Mouse (Mus musculus): ENCODE measurements at regions not wholly inside any gene's neighbourhood (a gene's known extent, or its start where the extent isn't known, plus 50 kb on each side); places are given as distances from the start of the nearest gene placed in this dataset.

DNA sequence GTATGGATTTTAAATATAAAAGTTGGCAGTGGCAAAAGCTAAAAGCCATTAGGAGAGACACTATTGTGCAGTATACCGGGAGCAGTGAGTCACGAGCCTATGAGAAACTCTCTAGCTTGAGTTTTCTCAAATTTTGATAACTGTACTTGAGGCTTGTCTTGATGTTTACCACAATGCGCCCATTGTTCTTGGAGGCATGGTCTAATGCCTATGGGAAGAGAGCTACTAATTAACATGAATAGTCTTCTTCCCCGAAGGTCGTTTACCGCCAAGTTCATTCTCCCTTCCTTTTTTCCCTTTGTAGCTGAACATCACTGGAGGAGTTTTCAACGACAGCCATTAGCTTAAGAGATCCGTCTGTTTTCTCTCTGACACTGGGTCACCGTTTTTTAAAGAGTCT lies 153.2 kb upstream of the Prox1 start:
- DNase-seq: no peak
- intact Hi-C loops (cut with DNase I): no loop called here

DNA sequence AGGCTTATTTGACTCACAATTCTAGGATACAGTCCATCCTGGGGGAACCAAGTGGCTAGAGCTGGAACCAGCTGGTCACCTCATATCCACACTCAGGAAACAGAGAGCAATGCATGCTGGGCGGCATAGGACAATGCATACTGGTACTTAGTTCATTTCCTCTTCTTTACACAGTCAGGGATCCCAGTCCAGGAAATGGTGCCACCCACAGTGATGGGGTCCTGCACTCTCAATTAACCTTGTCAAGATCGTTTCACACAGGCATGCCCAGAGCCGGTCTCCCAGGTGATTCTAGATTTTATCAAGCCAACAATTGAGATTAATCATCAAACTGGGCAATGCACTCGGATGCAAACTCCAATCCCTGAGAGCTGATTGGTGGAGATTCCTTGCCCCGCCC lies 145.7 kb upstream of the Prox1 start:
- no peak for DNase-seq
- intact Hi-C loops (cut with DNase I): no loop called here

DNA sequence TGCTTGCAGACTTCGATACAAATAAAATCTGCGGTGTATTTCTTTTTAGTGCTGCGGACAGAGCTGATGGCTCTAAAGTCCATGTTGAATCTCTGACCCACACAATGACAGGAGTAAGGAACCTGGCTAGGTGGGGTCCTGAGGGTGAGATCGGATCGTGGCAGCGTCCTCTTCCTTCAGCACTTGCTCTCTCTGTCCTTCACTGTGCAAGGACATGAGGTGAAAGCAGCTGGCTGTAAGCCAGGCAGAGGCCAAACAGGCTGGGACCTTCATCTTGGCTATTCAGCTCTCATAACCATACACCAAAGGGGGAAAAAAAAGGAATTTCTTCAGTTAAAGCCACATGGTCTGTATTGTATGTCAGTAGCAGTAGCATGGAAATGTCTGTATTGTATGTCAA lies 139.3 kb upstream of the Prox1 start:
- intact Hi-C loops (cut with DNase I): no loop called here
- peak; percentile 12 to 18 for DNase-seq

DNA sequence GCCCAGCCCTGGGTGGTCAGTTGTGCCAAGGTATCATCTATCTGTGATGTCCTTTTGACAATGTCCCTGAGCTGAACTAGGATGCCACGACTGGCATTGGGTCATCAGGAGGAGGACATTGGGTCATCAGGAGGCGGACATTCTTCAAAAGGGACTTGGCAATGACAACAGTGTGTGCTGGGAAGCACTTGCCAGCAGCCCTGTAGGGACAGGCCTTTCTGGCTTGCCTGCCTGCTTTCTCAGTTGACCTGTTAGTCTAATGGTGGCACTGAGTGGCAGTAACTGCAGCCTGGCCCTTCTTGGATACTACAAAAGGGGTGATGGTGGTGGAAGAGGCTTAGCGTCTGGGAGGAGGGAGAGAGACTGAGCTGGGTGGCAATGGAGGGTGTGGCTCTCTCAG lies 137.2 kb upstream of the Prox1 start:
- DNase-seq: no peak
- intact Hi-C loops (cut with DNase I): no loop called here

DNA sequence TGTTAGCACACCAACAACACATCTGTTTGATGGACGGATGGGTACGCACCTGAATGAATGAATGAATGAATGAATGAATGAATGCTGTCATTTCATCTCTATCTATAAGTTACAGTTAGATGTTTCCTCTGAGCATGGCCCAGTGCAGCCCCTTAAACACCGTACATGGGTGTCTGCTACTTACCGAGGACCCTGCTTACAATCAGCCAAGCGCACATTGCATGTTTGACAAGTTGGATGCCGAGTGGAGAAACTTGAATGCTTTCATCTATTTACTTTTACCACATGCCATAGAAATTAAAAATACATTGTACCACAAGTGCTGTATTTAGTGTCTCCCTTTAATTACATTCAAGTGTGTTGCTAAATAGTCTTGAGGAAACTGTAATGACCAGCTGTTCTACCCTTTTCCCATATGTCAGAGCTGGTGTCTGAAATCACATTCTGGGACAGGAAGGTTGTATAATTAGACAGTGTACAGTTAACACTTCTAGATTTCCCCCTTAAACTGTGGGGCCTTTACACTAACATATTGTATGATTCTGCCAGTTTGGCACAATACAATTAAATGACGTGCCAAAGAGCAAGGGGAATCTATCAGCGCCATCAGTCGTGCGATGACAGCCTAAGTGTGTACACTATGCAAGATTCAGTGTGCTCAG lies 127.3 kb upstream of the Prox1 start:
- intact Hi-C loops (cut with DNase I): no loop called here
- DNase-seq: no peak

DNA sequence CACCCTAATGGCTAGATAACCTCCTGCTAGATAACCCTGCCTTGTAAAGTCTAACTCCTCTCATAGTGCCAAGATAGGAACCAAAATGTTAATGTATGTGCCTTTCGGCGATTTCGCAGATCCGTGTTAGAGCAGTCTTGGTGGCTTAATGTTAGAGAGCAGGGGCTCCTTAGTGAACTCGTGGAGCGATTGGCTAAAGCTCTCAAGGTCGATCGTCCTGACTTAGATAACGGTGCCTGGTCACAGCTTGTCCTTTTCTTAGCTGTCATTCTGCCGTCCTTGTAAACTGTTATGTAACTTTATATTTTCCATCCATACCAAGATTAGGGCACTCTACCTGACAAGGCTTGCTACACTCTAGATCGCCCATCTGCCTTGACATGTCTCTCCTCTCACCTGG lies 119.5 kb upstream of the Prox1 start:
- DNase-seq: no peak
- intact Hi-C loops (cut with DNase I): no loop called here

DNA sequence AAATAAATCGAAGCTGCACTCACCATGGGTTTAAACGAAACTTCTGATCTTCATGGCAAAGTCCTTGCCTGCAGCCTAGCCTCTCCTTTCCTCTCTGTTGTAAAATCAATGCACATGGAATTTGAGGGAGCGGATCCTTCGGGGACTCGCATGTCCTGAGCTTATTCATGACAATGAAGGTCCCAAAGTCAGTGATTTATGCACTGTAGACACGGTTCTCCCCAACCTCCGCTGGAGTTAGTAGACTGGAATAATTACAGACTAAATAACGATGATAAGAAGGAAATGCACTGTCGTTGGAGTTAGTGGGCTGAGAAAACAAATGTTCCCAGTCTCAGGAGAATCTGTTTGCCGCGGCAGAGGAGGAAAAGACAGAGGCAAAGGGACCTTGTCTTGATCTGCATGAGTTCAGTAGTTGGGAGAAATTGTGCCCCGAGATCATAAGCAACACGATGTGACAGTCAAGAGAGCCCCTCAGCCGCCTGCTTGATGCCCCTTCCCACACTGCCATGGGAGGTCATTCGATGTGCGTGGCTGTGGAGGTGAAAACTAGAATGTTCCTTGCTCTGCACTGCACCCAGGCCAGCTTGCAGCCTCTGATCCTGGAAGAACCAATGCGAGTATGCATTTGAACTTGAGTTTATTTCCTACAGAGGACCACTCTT lies 116.1 kb upstream of the Prox1 start:
- DNase-seq: no peak
- intact Hi-C loops (cut with DNase I): no loop called here

DNA sequence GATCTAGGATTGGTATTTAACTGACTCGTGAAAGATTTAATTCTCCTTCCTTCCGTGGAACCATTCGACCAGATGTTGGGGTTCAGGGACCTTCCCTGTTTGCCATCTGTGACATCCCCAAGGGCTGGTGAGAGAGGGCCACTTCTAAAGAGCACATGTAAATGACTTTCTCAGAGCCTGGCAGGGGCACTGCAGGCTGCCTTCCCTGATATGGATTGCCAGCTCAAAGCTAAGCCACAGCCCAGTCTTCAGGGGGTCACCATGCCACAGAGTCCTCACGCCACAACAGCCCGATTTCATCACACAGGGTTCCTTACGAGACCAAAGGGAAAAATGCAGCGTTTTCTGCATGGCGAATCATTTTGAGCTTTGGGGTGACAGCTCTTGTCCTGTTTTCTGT lies 115.1 kb upstream of the Prox1 start:
- intact Hi-C loops (cut with DNase I): no loop called here
- DNase-seq: no peak

DNA sequence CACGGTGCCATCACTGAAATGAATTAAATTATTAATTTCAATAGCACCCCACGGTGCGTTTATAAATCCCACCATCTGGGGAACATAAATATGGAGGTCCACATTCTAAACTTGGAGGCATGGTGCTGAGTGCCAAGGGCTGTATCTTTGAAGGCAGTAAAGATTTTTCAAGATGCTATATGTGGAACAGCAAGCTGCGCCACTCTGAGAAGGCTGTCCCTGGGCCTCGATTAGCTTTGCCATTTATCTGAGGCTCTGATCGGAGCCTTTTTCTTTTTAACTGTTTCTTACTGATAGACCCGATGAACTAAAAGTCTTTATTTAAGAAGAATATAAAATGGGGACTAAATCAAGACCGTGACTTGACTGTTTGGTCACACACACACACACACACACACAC lies 114.5 kb upstream of the Prox1 start:
- intact Hi-C loops (cut with DNase I): no loop called here
- no peak for DNase-seq

DNA sequence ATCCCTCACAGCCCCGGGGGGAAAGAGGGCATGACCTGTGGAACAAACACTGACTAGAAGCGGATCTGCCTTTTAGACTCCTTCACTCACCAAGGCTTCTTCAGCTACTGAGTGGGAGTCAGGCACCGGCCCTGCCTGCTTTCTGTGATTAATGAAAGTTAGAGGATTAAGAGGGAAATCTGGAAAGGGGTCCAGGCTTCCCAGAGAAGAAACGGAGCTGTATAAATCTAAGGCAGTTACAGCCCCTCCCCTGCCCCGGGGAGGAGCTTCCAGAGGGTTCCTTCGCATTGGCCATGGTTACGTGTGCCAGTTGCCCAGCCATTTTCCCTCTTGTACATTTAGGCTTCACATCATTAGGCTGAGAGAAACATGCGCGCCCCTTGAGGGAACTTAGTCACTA lies 113.6 kb upstream of the Prox1 start:
- no peak for DNase-seq
- intact Hi-C loops (cut with DNase I): no loop called here

DNA sequence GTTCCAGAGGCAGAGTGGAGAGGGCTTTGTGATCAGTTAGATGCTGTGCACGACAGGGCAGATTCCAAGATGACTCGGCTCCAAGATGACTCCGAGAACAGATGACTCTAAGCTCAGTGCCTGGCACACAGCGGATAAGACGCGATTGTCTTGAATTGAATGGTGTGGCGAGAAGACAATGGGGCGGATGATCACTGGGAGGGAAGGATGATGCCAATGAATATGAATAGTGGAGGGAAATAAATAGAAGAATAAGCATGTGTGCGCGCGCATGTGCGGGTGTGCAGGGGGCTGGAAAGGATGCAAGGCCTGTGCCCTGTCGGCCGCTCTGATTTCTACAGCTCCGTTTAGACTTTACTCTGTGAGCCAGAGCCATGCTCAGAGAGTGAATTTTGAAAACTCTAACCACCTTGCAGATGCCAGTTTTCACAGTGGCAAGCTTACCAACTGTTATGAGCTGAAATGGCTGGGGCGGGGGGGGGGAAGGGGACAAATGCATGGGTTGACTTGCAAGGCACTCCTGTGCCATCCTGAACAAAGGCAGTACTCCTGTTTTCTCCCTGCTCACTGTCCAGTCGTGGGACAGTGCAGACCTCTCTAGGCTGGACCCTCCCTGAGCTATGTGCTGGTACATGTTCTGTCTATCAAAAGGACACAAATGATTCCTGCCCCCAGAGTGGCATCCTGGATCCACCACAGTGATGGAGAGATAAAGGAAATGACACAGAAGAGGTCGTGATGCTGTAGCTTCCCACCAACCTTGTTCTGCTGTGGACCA lies 109.8 kb upstream of the Prox1 start:
- intact Hi-C loops (cut with DNase I): no loop called here
- DNase-seq: no peak

DNA sequence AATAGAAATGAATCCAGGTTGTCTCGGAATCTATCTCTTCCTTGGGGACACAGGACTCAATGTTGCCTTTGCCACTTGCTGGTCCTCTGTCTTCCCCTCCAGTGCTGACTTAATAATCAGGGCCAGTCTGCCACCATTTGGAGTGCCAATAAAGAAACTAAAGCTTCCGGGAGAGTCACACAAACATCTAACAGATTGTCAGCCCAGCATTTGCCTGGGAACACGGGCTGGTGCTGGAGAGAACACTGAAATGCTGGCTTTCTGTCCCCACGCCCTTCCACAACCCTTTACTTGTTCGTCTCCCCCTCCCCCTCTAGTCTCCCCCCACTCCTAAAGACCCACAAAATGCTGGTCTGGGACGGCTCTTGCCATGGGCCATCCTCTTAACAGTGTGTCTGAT lies 104.4 kb upstream of the Prox1 start:
- DNase-seq: no peak
- intact Hi-C loops (cut with DNase I): no loop called here

DNA sequence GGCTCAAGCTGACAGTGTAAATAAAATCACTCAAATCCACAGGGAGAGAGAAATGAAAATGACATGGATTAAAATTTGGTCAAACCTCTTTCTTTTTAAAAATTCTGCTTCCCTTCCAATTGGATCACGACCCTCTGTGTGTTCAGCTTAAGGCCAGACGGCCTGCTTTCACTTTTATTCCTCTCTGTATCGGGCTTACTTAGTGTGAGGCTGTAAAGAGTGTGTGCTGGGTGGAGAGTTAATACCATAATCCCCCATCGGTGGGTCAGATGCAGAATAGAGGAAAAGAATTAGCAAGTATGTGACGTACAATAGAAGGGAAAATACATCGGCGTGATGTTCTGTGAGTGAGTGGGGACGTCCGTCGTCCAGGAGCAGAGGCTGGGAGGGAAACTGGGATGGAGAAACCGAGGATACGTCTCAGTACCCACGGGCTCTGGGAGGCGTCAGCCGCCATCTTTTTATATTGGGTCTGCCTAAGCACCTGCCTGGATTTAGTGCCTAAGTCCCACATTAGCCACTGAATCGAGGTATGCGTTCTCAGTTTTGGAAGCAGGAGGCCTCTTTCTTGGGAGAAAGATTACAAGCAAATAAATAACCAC lies 100.4 kb upstream of the Prox1 start:
- intact Hi-C loops (cut with DNase I): no loop called here

DNA sequence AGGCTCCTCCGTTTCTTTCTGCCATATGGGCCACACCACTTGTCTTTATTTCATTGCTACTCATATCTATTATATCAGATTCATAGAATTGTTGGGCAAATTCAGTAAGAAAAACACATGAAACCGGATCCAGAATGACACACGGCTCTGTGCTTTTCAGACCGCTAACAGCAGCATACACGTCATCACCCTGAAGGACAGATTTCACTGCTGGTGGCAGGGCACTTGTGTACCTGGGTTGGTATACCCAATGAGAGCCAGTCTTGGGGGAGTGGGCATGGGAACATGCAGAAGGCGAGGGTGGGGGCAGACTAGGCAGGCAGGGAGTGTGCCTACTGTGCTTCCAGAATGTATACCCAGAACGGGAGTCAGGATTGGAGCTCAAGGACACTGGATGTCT lies 98.7 kb upstream of the Prox1 start:
- no peak for DNase-seq
- intact Hi-C loops (cut with DNase I): no loop called here

More for the DNA sequence above, 100.4 kb upstream of the Prox1 start:
- DNase-seq: no peak

DNA sequence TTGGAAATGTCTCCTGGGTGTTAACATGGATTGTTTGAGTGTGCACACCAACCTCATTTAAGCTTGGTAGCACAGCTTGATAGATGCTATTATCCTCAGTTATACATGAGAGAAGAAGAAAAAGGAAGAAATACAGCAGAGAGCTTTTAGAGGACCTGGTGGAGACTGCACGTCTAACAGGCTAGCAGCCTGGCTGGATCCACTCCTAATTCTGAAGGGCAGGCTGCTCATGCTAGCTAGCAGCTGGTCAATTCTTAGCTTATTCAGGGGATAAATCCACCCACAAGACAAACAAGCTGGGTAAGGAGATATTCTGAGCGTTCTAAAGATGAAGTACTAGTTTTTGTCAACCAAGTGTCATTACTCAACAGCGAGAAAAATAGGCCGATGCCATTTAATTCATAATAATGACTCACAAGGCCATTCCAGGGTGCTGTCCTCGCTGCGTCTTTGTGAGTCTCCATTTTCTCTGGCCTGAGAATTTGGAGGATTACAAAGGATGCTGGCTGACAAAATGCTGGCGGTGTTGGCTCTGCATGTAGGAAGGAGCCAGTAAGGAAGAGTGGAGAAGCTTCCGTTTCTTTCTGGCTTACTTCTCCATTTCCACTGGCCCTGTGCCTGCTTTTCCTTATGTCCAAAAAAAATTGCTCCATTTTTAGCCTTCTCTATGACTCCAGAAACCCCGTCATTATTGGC lies 94.7 kb upstream of the Prox1 start:
- peak; percentile 47 to 56 for DNase-seq
- intact Hi-C loops (cut with DNase I): no loop called here

DNA sequence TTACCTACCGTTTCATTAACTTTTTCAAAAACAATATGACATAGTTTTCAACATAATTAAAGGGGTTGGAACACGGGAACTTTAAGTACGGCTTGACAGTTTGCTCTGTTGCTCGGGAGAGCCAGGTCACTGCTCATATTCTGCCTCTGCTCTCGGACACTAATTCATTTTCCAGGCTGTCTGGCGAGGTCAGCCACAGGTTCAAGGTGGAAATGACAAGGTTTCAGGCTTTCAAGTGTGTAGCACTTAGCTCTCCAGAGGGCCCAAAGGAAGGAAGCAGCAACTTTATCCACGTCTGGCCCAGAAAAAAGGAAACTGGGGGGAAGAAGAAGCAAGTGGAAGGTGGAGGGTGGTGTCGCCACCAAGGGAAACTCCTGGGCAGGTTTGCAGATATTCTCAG lies 94.0 kb upstream of the Prox1 start:
- DNase-seq: no peak
- intact Hi-C loops (cut with DNase I): no loop called here

DNA sequence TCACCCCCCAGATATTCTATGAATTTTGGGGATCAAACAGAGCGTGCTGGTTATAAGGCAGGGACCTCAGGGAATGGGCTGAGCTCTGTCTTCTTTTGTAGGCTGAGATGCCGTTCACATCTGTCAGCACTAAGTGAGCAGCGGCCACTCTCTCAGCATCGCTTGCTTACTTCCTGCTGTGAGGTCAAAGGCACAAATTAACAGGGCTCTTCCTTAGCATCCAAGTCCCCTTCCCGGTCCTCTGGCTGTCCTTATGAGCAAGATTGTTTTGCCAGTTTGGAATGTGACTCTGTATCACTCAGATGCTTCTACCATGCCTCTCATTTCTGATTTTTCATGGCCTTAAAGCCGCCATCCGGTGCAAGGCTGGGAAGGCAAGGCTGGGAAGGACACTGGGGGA lies 93.1 kb upstream of the Prox1 start:
- no peak for DNase-seq
- intact Hi-C loops (cut with DNase I): no loop called here

DNA sequence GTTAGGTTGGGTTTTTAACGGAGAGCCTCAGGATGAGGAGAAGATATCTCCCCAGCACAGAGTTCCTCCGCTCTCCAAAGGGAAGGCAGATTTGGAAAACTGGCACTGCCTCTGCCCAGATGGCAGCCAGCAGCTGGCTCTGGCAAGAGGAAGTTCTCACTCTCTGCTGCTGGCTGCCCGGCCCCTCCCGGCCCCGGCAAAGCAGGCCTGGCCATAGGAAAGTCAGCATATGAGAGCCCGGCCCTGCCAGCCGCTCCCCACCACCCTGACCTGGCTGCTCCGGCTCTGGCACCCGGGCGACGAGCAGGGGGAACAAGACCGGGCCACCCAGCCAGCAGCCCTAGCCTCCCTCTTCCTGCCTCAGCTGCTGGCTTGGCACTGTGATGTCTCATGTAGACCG lies 89.1 kb upstream of the Prox1 start:
- no peak for DNase-seq
- intact Hi-C loops (cut with DNase I): no loop called here

DNA sequence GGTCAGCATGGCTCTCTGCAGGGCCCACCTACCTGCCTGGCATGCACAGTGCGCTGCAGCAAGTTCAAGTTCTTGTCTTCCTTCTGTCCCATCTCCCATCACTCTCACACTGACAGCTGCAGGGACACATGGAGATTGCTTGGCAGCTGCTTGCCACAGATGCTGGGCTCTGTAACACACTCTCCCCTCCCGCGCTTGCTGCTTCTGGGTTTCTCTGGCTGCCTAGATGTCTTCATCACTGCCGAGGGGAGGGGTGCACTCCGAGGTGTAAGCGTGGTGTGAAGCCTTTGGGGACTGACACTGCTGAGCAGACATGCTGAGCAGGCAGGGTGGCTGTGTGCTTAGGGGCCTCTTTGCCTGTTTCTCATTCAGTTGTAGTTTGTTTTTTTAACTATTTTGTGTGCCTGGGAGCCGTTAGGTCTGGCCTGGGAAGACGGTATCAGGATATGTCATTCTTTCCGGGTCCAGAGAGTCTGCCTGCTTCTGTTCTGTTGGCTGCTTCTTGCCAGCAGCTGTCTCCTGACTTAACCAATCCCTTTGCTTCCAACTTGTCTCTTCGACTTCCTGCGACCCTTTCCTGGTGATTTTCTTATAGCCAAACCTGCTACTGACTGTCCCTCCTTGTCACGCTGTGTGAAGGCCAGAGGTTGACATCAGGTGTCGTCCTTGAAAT lies 80.2 kb upstream of the Prox1 start:
- DNase-seq: peak; percentile 33 to 42
- intact Hi-C loops (cut with DNase I): no loop called here

DNA sequence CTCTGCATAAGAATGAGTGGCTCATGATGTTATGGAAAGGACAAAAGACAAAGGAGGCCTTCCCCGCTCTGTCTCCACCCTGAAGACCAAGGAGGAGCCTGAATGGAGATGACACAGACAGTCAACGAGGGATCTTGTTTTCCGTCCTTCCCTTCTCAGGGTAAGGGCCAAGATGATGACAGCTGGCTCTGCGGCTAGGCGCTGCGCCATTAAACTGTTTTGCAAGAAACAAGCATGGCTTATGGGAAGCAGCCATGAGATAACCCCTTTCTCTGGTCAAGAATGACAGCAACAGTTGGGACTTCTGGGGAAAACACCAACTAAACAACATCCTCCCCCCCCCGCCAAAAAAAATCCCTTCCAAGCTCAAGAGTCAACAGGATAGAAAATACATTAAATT lies 72.0 kb upstream of the Prox1 start:
- intact Hi-C loops (cut with DNase I): no loop called here
- DNase-seq: peak; percentile 38 to 43

DNA sequence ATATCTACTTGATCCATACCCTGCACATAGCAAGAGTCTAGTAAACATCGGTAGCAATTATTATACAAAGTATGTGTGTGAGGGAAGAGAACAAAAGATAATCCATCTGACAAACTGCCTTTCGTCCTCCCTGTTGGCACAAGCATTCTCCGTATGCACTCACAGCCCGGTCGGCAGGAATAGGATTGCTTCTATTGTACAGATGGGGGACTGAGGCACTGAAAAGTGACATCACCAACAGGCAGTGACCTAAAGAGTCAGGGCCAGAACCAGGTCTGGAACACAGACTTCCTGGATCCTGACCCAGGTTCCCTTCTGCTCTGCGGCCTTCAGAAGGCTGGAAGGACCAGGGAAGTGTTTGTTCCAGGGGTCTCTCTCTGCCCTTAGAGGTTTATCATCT lies 69.3 kb upstream of the Prox1 start:
- intact Hi-C loops (cut with DNase I): no loop called here
- DNase-seq: no peak

Measured in heart, postnatal 10 days (tissue).